In the genomic region with DNA sequence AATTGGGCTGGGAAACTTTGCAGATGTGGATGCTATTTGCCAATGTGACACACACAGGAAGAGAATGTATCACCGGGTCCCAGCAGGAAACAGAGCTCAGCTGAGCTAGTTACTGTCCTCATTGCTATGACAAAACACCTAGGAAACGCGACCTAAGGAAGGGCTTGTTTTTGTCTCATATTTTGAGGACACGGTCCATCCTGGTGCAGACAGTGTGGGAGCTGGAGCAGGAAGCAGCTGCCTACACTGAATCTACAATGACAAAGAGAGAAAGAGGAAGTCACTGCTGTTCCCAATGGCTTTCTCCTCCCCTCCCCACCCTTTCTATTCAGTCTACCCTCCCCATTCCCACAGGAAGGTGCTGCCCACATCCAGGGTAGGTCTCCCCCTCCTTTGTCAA, we compare ENCODE assay signal across 19 mouse cellular contexts. TPM values are rescaled to one million over a fixed set of nuclear protein-coding genes. Genes with fewer than 3 reads are reported as not detected.
DNase-seq lines count a peak whose midpoint lies in the region; ATAC-seq and TF ChIP-seq lines count a peak whose summit lies in the region.
"Had no signal": no experiment of that assay in that cellular context is flagged by ENCODE, and none has a peak within 500 bp of the region (broad histone marks: within the 10 kb centered on the region; RNA-seq: fewer than 3 reads in every experiment).

No protein-coding gene starts in this region.

- H3K4me2 ChIP-seq in heart, embryonic 16.5 days (ENCODE audit: low read depth, low read length): no peak overlapping the region
- no peak overlapping the region for H3K4me2 ChIP-seq in kidney, postnatal 0 days (ENCODE audit: low read length)
- H3K4me2 ChIP-seq: liver, embryonic 13.5 days; midbrain, embryonic 11.5 days had no signal

- no peaks in the 10 kb centered on the region for H3K27me3 ChIP-seq in heart, adult 2 months (ENCODE audit: control insufficient read depth, insufficient read depth, low read length)
- H3K27me3 ChIP-seq in heart, embryonic 10.5 days (ENCODE audit: insufficient read depth, poor library complexity, severe bottlenecking): no peaks in the 10 kb centered on the region
- peaks cover 10 to 14% of the 10 kb centered on the region in 2 experiments for H3K27me3 ChIP-seq in MEL (ENCODE audit: control insufficient read depth in 1 of 2, insufficient read depth in 2 of 2, low read length in 2 of 2)
- no peaks in the 10 kb centered on the region for H3K27me3 ChIP-seq in heart, embryonic 16.5 days (ENCODE audit: control insufficient read depth, insufficient read depth, low read length)
- H3K27me3 ChIP-seq in kidney, postnatal 0 days (ENCODE audit: insufficient read depth, low read length): no peaks in the 10 kb centered on the region
- H3K27me3 ChIP-seq: liver, embryonic 13.5 days had no signal

- no peak overlapping the region for H3K9ac ChIP-seq in heart, adult 2 months (ENCODE audit: low read depth, low read length)
- H3K9ac ChIP-seq in MEL (ENCODE audit: control insufficient read depth, low read depth, low read length, poor library complexity, severe bottlenecking): no peak overlapping the region
- H3K9ac ChIP-seq in heart, embryonic 16.5 days (ENCODE audit: low read length): no peak overlapping the region
- no peak overlapping the region for H3K9ac ChIP-seq in kidney, postnatal 0 days (ENCODE audit: low read depth, low read length)
- H3K9ac ChIP-seq: liver, embryonic 13.5 days had no signal

- H3K4me3 ChIP-seq in heart, adult 2 months: no peak overlapping the region
- H3K4me3 ChIP-seq in heart, embryonic 10.5 days: no peak overlapping the region
- H3K4me3 ChIP-seq in MEL (ENCODE audit: control insufficient read depth in 1 of 2, insufficient read depth in 1 of 2, low read depth in 2 of 2, low read length in 2 of 2): no peak overlapping the region
- H3K4me3 ChIP-seq in heart, embryonic 16.5 days (ENCODE audit: low read length): no peak overlapping the region
- H3K4me3 ChIP-seq in kidney, postnatal 0 days (replicated peaks; ENCODE audit: low read depth, low read length): no peak overlapping the region
- no peak overlapping the region for H3K4me3 ChIP-seq in left cerebral cortex, adult 2 months
- H3K4me3 ChIP-seq: erythroblast, embryonic 14.5 days; layer of hippocampus, adult 2 months; liver, embryonic 13.5 days; myocyte had no signal

- DNase-seq in heart, adult 2 months: peak; percentile 29 to 31
- DNase-seq in heart, embryonic 10.5 days (ENCODE audit: low spot score): no peak
- DNase-seq in MEL (ENCODE audit: low read depth, low spot score): peak; percentile 12
- peak; percentile 53 for DNase-seq in kidney, postnatal 0 days (ENCODE audit: low spot score)
- no peak for DNase-seq in cerebellum, postnatal 14 days
- DNase-seq in left cerebral cortex, postnatal 14 days (ENCODE audit: low spot score in 2 of 2): no peak
- no peak for DNase-seq in left cerebral cortex, adult 2 months (ENCODE audit: extremely low spot score in 1 of 2, low spot score in 2 of 2)
- DNase-seq: adrenal gland, adult 2 months; liver, embryonic 13.5 days had no signal

- H3K9me3 ChIP-seq in heart, embryonic 10.5 days: no peaks in the 10 kb centered on the region
- H3K9me3 ChIP-seq in MEL (replicated peaks; ENCODE audit: insufficient read depth, low read length): no peaks in the 10 kb centered on the region
- no peaks in the 10 kb centered on the region for H3K9me3 ChIP-seq in heart, embryonic 16.5 days (replicated peaks; ENCODE audit: control insufficient read depth, low read length)
- no peaks in the 10 kb centered on the region for H3K9me3 ChIP-seq in kidney, postnatal 0 days (replicated peaks; ENCODE audit: low read length)
- H3K9me3 ChIP-seq: liver, embryonic 13.5 days had no signal

- peak; percentile 97 for TF ChIP-seq EP300 in heart, adult 2 months (IDR thresholded peaks at IDR 0.05; ENCODE audit: insufficient read depth, low read depth, low read length)
- no peak for TF ChIP-seq EP300 in MEL (IDR thresholded peaks at IDR 0.05; ENCODE audit: low read depth in 1 of 2, low read length in 2 of 2)

- intact Hi-C loops in heart, adult 2 months (cut with DNase I): no loop called here
- intact Hi-C loops in left cerebral cortex, postnatal 14 days (cut with DNase I): no loop called here
- intact Hi-C loops in left cerebral cortex, adult 2 months (cut with DNase I): no loop called here

- peaks cover 4% of the 10 kb centered on the region for H3K36me3 ChIP-seq in heart, adult 2 months (ENCODE audit: control insufficient read depth, insufficient read depth, low read length)
- H3K36me3 ChIP-seq in heart, embryonic 10.5 days: no peaks in the 10 kb centered on the region
- H3K36me3 ChIP-seq in MEL (ENCODE audit: control insufficient read depth in 1 of 2, insufficient read depth in 2 of 2, low read length in 2 of 2): no peaks in the 10 kb centered on the region
- no peaks in the 10 kb centered on the region for H3K36me3 ChIP-seq in heart, embryonic 16.5 days (ENCODE audit: control insufficient read depth, insufficient read depth)
- no peaks in the 10 kb centered on the region for H3K36me3 ChIP-seq in kidney, postnatal 0 days (ENCODE audit: insufficient read depth, low read length)
- H3K36me3 ChIP-seq: liver, embryonic 13.5 days had no signal

- no peak for TF ChIP-seq RAD21 in MEL (IDR thresholded peaks at IDR 0.05; ENCODE audit: low read depth, low read length)

- no peaks in the 10 kb centered on the region for H3K79me2 ChIP-seq in heart, adult 2 months (replicated peaks; ENCODE audit: control insufficient read depth, insufficient read depth, low read length)
- no peaks in the 10 kb centered on the region for H3K79me2 ChIP-seq in MEL (ENCODE audit: control insufficient read depth, insufficient read depth, low read length, poor library complexity)

- TF ChIP-seq POLR2A in heart, adult 2 months (IDR thresholded peaks at IDR 0.05; ENCODE audit: insufficient read depth, low read depth, low read length): peak; percentile 54; the same call in 1 of the 2 replicates
- no peak for TF ChIP-seq POLR2A in MEL (IDR thresholded peaks at IDR 0.05; ENCODE audit: control insufficient read depth in 1 of 2, insufficient read depth in 1 of 2, low read depth in 1 of 2, low read length in 2 of 2, poor library complexity in 1 of 2)

- peak; percentile 65 for ATAC-seq in heart, embryonic 16.5 days (replicated peaks; ENCODE audit: extremely low read depth, insufficient read depth, low FRiP score)
- ATAC-seq in kidney, postnatal 0 days (replicated peaks; ENCODE audit: low FRiP score, low read depth): no peak; the same call in 1 of the 2 replicates
- ATAC-seq: inflammation-experienced regulatory T-cells, adult 6 months had no signal

- H3K4me1 ChIP-seq in heart, adult 2 months (ENCODE audit: control insufficient read depth, insufficient read depth, low read length): peaks cover 7% of the 10 kb centered on the region
- H3K4me1 ChIP-seq in heart, embryonic 10.5 days: peaks cover 4% of the 10 kb centered on the region; the same call in 1 of the 2 replicates
- no peaks in the 10 kb centered on the region for H3K4me1 ChIP-seq in MEL (ENCODE audit: control insufficient read depth in 1 of 2, insufficient read depth in 2 of 2, low read length in 2 of 2)
- H3K4me1 ChIP-seq in heart, embryonic 16.5 days (ENCODE audit: control insufficient read depth, insufficient read depth, low read length): no peaks in the 10 kb centered on the region
- H3K4me1 ChIP-seq in kidney, postnatal 0 days (replicated peaks; ENCODE audit: insufficient read depth, low read length): no peaks in the 10 kb centered on the region
- H3K4me1 ChIP-seq: liver, embryonic 13.5 days had no signal

- peak overlapping the region; percentile 66 for H3K27ac ChIP-seq in heart, adult 2 months
- H3K27ac ChIP-seq in heart, embryonic 10.5 days: no peak overlapping the region
- H3K27ac ChIP-seq in MEL (ENCODE audit: control insufficient read depth, low read depth, low read length): no peak overlapping the region
- peak overlapping the region; percentile 32; the same call in 1 of the 2 replicates for H3K27ac ChIP-seq in heart, embryonic 16.5 days (ENCODE audit: low read length)
- 0 out of 2 replicates have a peak overlapping the region, but pooled peaks have one; percentile 8 for H3K27ac ChIP-seq in kidney, postnatal 0 days
- no peak overlapping the region for H3K27ac ChIP-seq in left cerebral cortex, adult 2 months
- H3K27ac ChIP-seq: layer of hippocampus, adult 2 months; liver, embryonic 13.5 days had no signal

- WGBS in heart, adult 2 months: 30% methylated on average over 4 of the region's 4 CpGs
- WGBS in heart, embryonic 10.5 days: 56% methylated on average over 4 of the region's 4 CpGs
- WGBS in heart, embryonic 16.5 days: 46% methylated on average over 4 of the region's 4 CpGs
- 30% methylated on average over 4 of the region's 4 CpGs for WGBS in kidney, postnatal 0 days

- no peak for TF ChIP-seq CTCF in heart, adult 2 months (IDR thresholded peaks at IDR 0.05)
- TF ChIP-seq CTCF in MEL (IDR thresholded peaks at IDR 0.05 in 2 of 3, conservative IDR thresholded peaks at IDR 0.05 in 1 of 3; ENCODE audit: control insufficient read depth in 1 of 3, insufficient read depth in 1 of 3, low read depth in 2 of 3, low read length in 3 of 3, poor library complexity in 1 of 3, severe bottlenecking in 1 of 3): no peak
- no peak for TF ChIP-seq CTCF in kidney, postnatal 0 days (IDR thresholded peaks at IDR 0.05; ENCODE audit: low read depth)
- TF ChIP-seq CTCF in left cerebral cortex, adult 2 months (IDR thresholded peaks at IDR 0.05): no peak

RNA-seq across cellular contexts. Expression of gene Prok1, which starts 12.5 kb away (rescaled TPM):
- not detected for total RNA-seq in heart, adult 2 months (2021)
- polyA plus RNA-seq in heart, adult 2 months (2012; rRNA removed): not detected in 2 replicates
- not detected in 2 replicates for polyA plus RNA-seq in heart, embryonic 10.5 days (2016; fragmentation: Nextera tagmentation; extraction: Ambion mirVana)
- not detected in 2 replicates for total RNA-seq in MEL (2012; rRNA removed)
- not detected for polyA plus RNA-seq in MEL (2012; ENCODE audit: insufficient read depth in 1 of 2, insufficient read length in 2 of 2, low read depth in 1 of 2, low replicate concordance in 2 of 2, missing spikeins in 1 of 2)
- not detected in 2 replicates for polyA plus RNA-seq in heart, embryonic 16.5 days (2015; fragmentation: Nextera tagmentation; extraction: Ambion mirVana)
- 0.09 and 0.17 TPM in 2 replicates for polyA plus RNA-seq in kidney, postnatal 0 days (2015; fragmentation: Nextera tagmentation; extraction: Ambion mirVana)
- total RNA-seq in left cerebral cortex, postnatal 14 days (2021): not detected
- not detected for total RNA-seq in left cerebral cortex, adult 2 months (2021)
- total RNA-seq: layer of hippocampus, adult 2 months; left cerebral cortex, postnatal 36 days had no signal
- polyA plus RNA-seq: adrenal gland, adult 2 months; erythroblast, embryonic 14.5 days; liver, embryonic 13.5 days; small intestine, adult 2 months had no signal

RNA-seq across cellular contexts. Expression of gene A630076J17Rik, which starts 21.6 kb away (rescaled TPM):
- not detected for total RNA-seq in heart, adult 2 months (2021)
- 0.18 TPM in 1 of 2 replicates, not detected in the other for polyA plus RNA-seq in heart, adult 2 months (2012; rRNA removed)
- not detected in 2 replicates for polyA plus RNA-seq in heart, embryonic 10.5 days (2016; fragmentation: Nextera tagmentation; extraction: Ambion mirVana)
- total RNA-seq in MEL (2012; rRNA removed): not detected in 2 replicates
- not detected for polyA plus RNA-seq in MEL (2012; ENCODE audit: insufficient read depth in 1 of 2, insufficient read length in 2 of 2, low read depth in 1 of 2, low replicate concordance in 2 of 2, missing spikeins in 1 of 2)
- polyA plus RNA-seq in heart, embryonic 16.5 days (2015; fragmentation: Nextera tagmentation; extraction: Ambion mirVana): 0.24 and 0.26 TPM in 2 replicates
- not detected in 2 replicates for polyA plus RNA-seq in kidney, postnatal 0 days (2015; fragmentation: Nextera tagmentation; extraction: Ambion mirVana)
- total RNA-seq in left cerebral cortex, postnatal 14 days (2021): not detected
- total RNA-seq in left cerebral cortex, adult 2 months (2021): not detected
- total RNA-seq: adrenal gland, adult 2 months; heart, adult 18-20 months; layer of hippocampus, adult 2 months; left cerebral cortex, postnatal 36 days had no signal
- polyA plus RNA-seq: adrenal gland, adult 2 months; erythroblast, embryonic 14.5 days; frontal cortex, adult 2 months; liver, embryonic 13.5 days; midbrain, embryonic 11.5 days; myocyte; small intestine, adult 2 months had no signal

RNA-seq across cellular contexts. Expression of gene Lamtor5, which starts 26.6 kb away (rescaled TPM):
- total RNA-seq in heart, adult 2 months (2021): 10 to 100 TPM; 62.1 to 73.6 TPM
- 93.0 and 118 TPM in 2 replicates for polyA plus RNA-seq in heart, adult 2 months (2012; rRNA removed)
- polyA plus RNA-seq in heart, embryonic 10.5 days (2016; fragmentation: Nextera tagmentation; extraction: Ambion mirVana): 157 and 163 TPM in 2 replicates
- 129 TPM in 2 replicates for total RNA-seq in MEL (2012; rRNA removed)
- polyA plus RNA-seq in MEL (2012; ENCODE audit: insufficient read depth in 1 of 2, insufficient read length in 2 of 2, low read depth in 1 of 2, low replicate concordance in 2 of 2, missing spikeins in 1 of 2): 100 to 1,000 TPM; 104 to 170 TPM
- polyA plus RNA-seq in heart, embryonic 16.5 days (2015; fragmentation: Nextera tagmentation; extraction: Ambion mirVana): 169 and 172 TPM in 2 replicates
- 247 and 248 TPM in 2 replicates for polyA plus RNA-seq in kidney, postnatal 0 days (2015; fragmentation: Nextera tagmentation; extraction: Ambion mirVana)
- total RNA-seq in left cerebral cortex, postnatal 14 days (2021): 10 to 100 TPM; 64.9 to 65.7 TPM
- 10 to 100 TPM; 69.5 to 69.7 TPM for total RNA-seq in left cerebral cortex, adult 2 months (2021)

RNA-seq across cellular contexts. Expression of gene Cym, which starts 30.5 kb away (rescaled TPM):
- not detected for total RNA-seq in heart, adult 2 months (2021)
- 0.12 TPM in 1 of 2 replicates, not detected in the other for polyA plus RNA-seq in heart, adult 2 months (2012; rRNA removed)
- not detected in 2 replicates for polyA plus RNA-seq in heart, embryonic 10.5 days (2016; fragmentation: Nextera tagmentation; extraction: Ambion mirVana)
- total RNA-seq in MEL (2012; rRNA removed): 0.08 TPM in 1 of 2 replicates, not detected in the other
- not detected for polyA plus RNA-seq in MEL (2012; ENCODE audit: insufficient read depth in 1 of 2, insufficient read length in 2 of 2, low read depth in 1 of 2, low replicate concordance in 2 of 2, missing spikeins in 1 of 2)
- polyA plus RNA-seq in heart, embryonic 16.5 days (2015; fragmentation: Nextera tagmentation; extraction: Ambion mirVana): 2.2 and 2.7 TPM in 2 replicates
- 0.93 and 1.2 TPM in 2 replicates for polyA plus RNA-seq in kidney, postnatal 0 days (2015; fragmentation: Nextera tagmentation; extraction: Ambion mirVana)
- total RNA-seq in left cerebral cortex, postnatal 14 days (2021): not detected
- not detected for total RNA-seq in left cerebral cortex, adult 2 months (2021)
- total RNA-seq: heart, adult 18-20 months; layer of hippocampus, adult 2 months; left cerebral cortex, postnatal 36 days had no signal
- polyA plus RNA-seq: erythroblast, embryonic 14.5 days; midbrain, embryonic 11.5 days had no signal

RNA-seq across cellular contexts. Expression of gene Slc16a4, which starts 39.0 kb away (rescaled TPM):
- total RNA-seq in heart, adult 2 months (2021): under 1 TPM; 0.26 to 0.39 TPM
- 0.12 and 0.79 TPM in 2 replicates for polyA plus RNA-seq in heart, adult 2 months (2012; rRNA removed)
- polyA plus RNA-seq in heart, embryonic 10.5 days (2016; fragmentation: Nextera tagmentation; extraction: Ambion mirVana): 1.5 and 1.7 TPM in 2 replicates
- total RNA-seq in MEL (2012; rRNA removed): 0.04 TPM in 1 of 2 replicates, not detected in the other
- polyA plus RNA-seq in MEL (2012; ENCODE audit: insufficient read depth in 1 of 2, insufficient read length in 2 of 2, low read depth in 1 of 2, low replicate concordance in 2 of 2, missing spikeins in 1 of 2): under 1 TPM in 1 of 2 experiments, not detected in 1; 0.65 TPM
- 1.0 and 1.2 TPM in 2 replicates for polyA plus RNA-seq in heart, embryonic 16.5 days (2015; fragmentation: Nextera tagmentation; extraction: Ambion mirVana)
- 20.8 and 22.7 TPM in 2 replicates for polyA plus RNA-seq in kidney, postnatal 0 days (2015; fragmentation: Nextera tagmentation; extraction: Ambion mirVana)
- 1 to 10 TPM; 2.4 to 2.7 TPM for total RNA-seq in left cerebral cortex, postnatal 14 days (2021)
- 1 to 10 TPM in 1 of 2 experiments, under 1 TPM in 1; 0.98 to 1.5 TPM for total RNA-seq in left cerebral cortex, adult 2 months (2021)
- polyA plus RNA-seq: erythroblast, embryonic 14.5 days; small intestine, adult 2 months had no signal

Comparison
In these comparisons a context has a peak if more than half of its experiments do, and no peak if none do; other contexts are left out.
1. DNase-seq: peak in heart, adult 2 months (2 of 2), MEL (single experiment) and kidney, postnatal 0 days (single experiment); none in heart, embryonic 10.5 days (single experiment), cerebellum, postnatal 14 days (0 of 2), left cerebral cortex, postnatal 14 days (0 of 2) and left cerebral cortex, adult 2 months (0 of 2).
2. H3K27ac ChIP-seq: peak in heart, adult 2 months (single experiment), heart, embryonic 16.5 days (single experiment) and kidney, postnatal 0 days (single experiment); none in heart, embryonic 10.5 days (single experiment), MEL (single experiment) and left cerebral cortex, adult 2 months (single experiment).